Mouse (Mus musculus) skeletal muscle tissue, adult 2 months (tissue): ENCODE results near the gene Gm21885.

Experiments
- DNase-seq: peaks from one replicate; pipeline ENCODE4 v3.0.0-alpha.2; 2012; ENCODE audit warnings: low read depth, low spot score

Gene Gm21885

DNA sequence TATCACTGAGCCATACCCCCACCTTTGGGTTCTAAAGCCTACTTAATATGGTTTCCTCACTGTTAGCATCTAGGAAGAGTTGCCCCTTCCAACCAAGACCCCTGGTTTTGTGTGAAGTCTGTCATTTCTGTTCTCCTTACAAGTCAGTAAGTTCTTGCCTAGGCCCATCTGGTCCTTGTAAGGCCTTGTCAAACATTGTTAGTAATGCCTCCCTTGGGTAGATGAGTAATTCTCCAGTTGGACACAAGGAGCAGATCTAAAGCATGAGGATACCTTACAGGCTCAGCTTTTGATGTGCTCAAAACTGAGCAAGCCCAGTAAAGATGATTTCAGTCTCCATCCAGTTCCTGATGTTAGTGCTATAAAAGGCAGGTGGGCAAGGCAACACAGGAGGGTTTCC, 12.9 kb upstream of the Gm21885 start:
- DNase-seq: no peak

DNA sequence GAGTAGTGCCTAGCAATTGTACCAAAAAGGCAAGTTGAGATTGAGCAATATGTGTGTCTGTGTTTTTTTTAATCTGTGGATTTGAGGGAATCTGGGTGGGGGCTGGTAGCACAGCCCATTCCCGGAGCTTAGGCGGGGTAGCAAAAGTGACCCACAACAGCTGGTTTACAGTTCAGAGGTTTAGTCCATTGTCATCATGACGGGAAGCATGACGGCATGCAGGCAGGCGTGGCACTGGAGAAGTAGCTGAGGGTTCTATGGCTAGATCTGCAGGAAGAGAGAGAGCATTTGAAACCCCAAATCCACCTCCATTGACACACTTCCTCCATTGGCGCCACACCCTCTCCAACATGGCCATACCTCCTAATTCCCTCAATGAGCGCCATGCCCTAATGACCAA, 11.8 kb upstream of the Gm21885 start:
- no peak for DNase-seq

DNA sequence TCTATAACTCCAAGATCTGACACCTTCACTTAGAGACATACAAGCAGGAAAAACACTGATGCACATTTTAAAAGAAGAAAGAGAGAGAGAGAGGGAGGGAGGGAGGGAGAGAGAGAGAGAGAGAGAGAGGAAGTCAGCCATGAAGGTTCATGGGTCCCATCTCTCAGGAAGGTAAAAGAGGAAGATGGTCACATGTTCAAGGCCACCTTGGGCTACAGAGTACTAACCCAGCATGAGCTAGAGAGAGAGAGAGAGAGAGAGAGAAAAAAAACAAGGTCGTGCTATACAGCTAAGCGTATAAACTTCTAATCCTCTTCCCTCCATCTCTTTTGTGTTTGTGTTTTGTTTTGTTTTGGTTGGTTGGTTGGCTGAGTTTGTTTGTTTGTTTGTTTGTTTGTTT, 10.7 kb upstream of the Gm21885 start:
- no peak for DNase-seq

DNA sequence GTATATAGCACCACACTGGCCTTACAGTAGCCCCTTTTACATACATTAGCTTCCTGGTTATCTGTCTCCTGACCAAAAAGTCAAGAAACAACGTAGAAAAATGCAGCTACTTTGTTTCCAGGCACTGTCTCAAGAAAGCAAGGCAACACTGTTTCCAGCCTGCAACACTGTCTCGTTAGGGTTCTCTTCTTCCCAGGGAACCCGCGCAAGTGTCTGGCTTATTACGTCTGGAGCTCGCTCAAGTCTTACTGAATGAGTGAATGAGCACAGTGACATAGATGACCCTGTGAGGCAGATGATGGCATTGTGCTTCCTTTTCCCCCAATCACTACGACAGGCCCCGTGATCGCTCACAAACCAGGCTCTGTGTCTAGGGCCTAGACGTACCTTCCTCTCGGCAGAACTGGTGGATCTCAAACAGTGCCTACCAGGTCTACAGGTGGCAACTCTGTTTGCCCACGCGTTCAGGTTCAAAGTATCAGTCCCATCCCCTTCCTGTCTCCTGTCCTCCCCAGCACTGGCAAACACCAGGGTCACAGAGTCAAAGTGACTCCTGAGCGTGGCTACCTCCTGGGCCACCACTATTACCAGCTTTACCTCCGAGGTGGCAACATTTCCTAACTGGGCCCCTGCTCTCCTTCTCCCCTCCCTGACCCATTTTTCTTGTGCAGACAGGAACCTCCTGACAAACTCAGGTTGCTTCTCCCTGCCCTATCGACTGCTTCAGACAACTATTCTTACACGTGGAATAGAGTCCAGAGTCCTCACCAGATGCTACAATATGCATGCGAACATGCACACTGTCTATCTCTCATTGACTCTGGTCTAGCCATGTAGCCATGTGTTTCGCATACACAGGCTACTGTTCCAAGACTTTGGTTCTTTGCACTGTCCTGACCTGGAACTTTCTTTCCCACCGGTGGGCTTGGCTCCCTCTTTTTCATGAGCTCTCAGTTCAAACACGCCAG, 8.4 kb upstream of the Gm21885 start:
- no peak for DNase-seq

DNA sequence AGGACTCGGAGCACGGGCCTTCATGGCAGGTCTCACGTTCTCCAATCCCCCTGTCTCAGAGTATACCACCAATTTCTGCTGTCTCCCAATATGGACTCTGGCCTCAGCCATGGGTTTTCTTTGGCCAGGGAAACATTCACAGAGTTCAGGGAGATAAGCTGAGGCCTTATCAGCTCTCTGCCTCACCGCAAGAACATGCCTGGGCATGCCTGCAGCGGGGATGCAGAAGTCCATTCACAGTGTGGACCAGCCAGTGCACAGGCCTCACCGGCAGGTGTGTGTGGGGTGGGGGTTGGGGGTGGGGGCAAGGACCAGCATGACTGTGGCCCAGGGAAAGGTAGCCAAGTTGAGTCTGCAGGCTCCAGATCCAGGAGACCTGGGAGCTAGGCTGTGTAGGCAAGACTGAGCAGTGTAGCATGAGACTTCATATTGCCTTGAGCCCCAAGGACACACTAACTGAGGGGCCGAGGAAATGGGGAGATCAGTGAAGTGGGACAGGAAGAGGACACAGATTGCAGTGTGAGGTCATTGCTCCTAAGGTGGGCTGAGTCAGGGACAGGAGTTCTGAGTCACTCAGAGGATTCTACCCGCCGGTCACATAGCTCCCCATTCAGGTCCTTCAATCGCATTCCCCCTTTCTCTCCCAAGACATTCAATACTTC, 7.3 kb upstream of the Gm21885 start:
- no peak for DNase-seq

DNA sequence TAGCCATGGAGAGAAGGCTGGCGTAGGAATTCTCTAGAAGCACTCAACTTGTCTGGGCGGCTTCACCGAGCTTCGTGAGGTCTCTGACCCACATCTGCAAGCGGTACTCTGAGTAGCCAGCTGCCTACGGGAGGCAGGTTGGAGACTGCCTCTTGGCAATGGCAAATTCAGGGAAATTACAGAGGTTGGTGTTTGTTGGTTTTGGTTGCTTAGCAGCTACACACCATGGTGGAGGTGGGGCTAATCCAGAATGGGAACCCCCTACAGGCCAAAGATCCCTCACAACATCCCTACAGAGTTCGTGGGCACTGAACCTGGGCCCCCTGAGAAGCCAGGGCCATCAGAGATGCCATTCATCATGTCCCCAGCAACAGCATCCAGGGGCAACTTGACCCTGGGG, 6.4 kb upstream of the Gm21885 start:
- DNase-seq: no peak

DNA sequence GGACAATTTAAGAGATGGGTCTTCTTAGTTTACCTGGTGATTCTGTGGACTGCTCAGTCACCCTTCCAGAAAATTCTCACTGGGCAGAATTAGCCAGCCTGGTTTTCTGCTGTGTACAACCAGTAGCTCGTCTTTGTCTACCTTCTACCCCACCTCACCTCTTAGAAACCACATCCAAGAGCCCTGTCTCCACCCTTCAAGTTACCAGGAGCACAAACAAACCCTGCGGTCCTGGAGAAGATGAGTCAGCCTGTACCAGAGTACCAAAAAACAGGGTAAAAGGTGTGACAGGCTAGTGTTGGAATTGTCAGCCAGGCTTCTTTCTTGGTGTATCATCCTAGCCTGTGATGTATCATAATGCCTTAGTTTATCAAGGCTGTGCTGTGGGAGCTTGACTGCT, 6.0 kb upstream of the Gm21885 start:
- no peak for DNase-seq

DNA sequence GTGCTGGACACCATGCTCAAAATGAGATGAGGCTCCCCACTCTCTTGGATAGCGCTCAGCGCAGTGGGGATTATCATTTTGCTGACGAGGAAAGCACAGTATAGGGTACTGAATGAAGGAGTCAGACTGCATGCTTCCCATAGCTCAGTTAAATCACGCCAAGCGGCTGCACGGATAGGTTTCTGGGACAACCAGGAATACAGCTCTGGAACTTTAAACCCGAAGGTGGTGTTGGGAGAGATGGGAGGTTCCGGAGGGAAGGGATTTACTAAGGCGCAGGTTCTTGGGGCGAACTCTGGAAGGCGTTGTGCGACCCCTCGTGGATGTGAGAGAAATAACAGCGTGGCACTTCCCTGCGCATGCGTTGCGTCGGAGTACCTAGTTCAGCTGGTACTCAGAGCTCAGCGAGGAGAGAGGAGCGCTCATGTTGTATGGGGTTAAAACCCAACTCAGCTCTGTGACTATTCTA, 4.8 kb upstream of the Gm21885 start:
- peak; percentile 93 for DNase-seq

DNA sequence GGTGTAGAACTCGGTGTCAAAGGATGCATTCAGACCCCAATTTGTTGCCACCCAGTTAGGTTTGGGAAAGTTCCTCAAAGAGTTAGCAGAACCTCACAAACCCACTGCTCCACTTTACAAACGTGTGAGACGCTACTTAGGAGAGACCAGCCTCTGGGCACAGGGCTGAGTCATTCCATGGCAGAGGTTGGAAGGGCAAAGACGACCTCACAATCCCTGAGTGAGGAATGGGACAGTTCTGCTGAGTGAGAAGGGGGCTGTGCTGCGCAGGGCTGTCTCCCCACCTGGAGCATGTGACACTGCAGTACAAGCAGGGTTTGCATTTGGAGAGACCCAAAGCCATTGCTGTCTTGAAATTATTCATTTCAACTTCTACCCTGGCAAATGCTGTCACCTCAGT, 618 bp downstream of the Gm21885 start:
- no peak for DNase-seq

DNA sequence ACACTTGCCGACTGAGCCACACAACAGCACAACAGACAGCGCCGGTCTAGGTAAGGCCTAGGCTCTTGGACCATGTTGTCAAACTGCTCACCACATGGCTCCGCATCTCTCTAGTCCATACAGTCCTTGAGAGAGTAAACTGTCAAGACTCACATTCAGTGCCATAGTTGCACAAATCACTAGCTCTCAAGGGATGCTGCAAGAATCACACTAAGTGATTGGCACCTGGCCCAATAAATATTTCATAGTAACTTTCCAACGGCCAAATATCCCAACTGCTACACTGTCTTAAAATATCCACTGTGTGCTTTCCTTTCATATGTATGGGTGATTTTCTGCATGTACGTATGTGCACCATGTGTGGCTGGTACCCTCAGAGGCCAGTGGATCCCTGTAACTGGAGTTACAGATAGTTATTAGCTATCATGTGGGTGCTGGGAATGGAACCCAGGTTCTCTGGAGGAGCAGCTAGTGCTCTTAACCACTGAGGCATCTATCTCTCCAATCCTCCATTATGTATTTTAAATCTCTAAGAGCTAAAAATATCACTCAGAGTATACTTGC, 1.9 kb downstream of the Gm21885 start:
- DNase-seq: no peak

DNA sequence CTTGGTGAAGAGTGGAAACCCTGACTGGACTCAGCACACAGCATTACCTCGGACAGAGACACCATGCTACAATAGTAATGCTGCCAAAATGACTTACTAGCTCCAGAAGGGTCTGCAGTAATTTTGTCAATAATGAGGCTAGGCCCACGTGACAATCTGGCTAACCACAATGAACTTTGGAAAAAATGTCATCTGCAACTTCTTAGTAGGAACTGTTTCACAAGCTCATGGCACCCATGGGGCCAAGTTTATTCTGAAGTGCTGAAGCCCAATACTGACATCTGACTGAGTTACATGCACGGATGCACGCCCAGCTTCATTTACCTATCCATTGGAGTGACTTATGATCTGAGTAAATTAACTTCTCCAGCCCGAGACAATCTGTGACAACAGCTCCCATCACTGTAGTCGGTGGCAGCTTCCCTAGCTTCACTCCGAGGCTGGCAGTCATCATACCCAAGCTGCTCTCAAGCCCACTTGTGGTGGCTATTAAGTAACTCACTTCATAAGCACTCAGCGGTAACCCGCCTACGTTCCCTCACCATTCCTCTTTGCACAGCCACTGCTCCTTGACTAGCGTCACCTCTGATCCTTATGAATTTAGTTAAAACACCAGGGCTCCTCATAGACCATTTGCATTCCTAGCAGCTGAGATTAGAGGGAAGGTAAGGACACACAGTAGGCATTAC, 4.4 kb downstream of the Gm21885 start:
- no peak for DNase-seq

DNA sequence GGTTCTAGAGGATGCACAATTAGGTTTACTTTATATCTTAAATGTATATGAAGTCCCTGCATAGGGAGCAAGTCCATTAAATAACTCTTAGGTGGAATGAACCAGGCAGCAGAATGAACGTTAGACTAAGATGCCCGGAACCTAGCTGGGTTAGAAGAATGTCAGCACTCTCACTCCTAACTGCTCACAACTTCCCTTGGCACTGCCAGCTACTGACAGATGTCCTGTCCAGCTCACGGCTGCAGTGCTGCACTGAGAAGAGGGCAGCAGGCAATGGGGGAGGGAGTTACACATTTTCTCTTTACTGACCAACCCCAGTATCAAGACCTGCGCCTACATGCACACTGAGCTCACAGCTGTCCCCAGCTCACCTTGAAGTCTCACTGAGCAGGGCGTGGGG, 5.4 kb downstream of the Gm21885 start:
- DNase-seq: no peak

DNA sequence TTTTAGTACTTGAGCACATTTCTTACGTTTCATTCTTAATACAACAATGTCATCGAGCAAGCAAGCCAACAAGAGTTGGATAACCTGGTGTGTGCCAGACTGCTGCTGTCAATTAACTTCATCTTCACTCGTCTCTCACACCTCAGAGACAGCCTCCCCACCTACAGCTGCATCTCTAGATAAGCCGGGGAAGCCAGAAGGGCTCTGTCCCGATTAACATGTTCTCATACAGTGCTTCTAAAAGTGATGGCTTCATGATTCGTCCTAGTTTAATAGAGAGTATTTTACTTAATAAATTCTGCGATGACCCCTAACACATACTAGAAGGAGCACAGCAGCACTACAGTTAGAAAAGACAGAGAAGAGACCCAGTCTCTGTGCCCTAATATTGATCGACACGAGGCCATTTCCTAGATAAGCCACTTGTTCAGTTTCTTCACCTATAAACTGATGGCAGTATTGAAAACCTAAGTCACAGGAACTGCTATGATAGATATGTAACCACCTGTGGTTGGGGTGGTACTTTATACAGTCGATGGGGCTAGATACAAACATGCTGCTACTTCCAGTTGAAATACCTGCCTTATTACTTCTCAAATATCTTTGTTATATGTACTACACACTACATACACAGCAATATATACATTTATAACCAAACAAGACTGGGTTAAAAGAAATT, 8.5 kb downstream of the Gm21885 start:
- no peak for DNase-seq

DNA sequence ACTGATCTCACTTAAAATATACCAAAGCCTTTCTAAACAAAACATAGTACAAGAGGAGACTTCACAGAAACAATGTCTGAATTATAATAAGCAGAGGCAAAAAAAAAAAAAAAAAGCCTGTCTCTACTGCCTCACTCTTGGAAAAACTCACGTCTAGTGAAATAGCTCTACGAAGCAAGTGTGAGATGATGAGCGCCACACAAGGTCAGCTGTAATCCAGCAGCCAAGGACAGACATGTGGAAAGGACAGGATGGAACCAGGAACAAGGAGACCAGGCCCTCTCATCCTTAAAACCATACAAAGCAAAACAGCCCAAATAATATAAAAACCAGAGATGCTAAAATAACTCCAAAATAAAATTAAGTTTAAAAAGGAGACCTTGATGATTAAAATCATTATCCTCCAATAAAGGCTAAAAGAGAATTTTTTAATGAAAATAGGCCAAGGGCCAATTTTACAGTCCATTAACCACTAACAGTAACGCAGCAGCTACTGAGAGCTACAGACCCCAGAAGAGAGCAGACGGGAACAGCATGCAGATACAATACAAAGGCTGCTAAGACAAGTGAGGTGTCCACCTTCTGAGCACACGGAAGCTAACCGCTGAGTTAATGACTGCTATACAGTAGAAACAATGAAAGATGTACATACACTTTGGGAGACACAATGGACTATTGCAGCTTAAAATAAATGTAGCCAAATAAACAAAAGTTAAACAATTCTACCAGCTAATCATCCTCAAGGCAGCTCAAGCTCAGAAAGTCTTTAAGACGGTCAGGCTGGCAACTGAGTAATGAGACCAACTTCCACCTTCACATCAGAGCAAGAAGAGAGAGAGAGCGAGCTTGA, 13.5 kb downstream of the Gm21885 start:
- no peak for DNase-seq

DNA sequence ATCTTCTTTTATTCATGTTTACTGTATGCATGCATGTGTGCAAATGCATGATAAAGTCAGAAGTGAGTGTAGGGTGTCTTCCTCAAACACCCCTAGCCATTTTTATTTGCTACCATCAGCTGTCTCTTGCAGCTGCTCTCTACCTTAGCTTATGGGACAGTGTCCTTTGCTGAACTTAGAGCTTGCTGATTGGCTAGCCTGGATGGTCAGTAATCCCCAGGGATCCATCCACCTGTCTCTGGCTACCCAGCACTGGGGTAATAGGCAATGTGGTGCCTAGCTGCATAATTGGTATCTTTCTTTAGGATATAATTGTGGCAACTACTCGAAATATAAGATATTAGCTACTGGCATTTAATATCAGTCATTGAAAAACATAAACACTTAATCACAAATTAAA, 31.1 kb downstream of the Gm21885 start:
- DNase-seq: peak; percentile 46

DNA sequence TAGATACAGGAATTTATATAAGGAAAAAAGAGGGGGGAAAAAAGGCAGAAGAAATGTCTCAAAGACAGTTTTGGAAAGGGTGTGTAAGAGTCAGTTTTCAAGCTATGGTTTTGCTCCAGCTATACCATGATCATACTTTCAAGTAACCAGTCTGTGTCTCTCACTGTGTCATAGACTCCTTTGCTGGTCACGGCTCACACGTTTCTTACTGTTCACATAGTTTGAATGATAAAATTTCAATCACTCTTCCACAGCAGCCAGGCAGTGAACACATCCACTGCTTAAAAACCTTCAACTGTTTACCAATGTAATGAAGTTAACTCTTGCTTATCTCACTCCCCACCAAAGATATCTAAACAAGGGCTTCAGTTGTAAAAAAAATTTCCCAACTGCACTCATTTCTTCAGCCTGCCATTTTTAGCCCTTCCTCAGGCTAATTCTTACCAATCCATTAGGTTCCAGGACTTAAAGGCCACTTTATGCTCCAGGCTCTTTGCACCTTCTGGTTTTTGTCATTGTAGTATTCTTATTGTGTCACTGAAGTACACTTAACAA, 32.5 kb downstream of the Gm21885 start:
- no peak for DNase-seq

DNA sequence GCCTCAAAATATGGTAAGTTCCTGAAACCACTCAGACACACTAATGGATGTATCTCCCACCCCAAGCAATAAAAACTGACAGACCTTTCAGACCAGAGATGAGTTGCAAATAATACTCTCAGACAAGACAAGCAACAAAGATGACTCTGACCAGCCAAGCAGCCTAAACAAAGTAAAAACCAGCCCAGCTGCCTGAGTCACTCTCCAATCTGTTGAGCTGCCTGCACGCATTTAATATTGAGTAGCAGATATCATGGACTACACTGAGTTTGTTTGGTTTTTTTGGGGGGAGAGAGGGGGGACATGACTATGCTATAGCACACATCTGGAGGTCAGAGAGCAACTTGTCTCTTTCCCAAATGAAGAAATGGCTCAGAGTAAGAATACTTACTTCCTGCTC, 33.6 kb downstream of the Gm21885 start:
- DNase-seq: no peak

DNA sequence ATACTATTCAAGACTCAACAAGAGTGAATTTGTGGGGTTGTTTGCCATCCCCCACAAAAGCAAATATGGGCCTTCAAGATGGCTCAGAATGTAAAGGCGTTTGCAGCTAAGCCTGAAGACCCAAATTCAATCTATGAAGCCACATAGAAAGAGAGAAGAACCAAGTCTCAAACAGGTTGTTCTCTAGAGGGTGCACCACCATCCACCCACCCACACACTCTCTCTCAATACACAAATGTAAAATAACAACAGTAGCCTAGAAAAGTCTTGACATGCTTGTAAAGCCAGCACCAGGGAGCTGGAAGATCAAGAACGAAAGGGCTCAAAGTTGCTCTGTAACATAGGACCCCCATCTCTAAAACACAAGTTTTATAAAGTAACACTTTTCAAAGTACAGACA, 34.9 kb downstream of the Gm21885 start:
- no peak for DNase-seq

DNA sequence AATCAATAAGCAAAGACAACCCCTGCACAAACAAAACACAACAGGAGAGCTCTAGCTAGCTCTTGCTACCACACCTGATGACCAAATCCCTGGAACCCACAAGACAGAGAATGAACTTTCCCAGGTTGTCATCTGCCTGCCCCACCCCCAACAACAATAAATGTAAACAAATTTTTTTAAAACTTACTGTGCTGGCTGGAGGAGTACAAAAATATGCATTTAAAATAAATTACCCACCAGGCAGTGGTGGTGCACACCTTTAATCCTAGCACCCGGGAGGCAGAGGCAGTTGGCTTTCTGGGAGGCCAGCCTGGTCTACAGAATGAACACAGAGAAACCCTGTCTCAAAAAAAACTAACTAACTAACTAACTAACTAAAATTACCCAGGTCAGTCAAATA, 35.3 kb downstream of the Gm21885 start:
- DNase-seq: no peak

DNA sequence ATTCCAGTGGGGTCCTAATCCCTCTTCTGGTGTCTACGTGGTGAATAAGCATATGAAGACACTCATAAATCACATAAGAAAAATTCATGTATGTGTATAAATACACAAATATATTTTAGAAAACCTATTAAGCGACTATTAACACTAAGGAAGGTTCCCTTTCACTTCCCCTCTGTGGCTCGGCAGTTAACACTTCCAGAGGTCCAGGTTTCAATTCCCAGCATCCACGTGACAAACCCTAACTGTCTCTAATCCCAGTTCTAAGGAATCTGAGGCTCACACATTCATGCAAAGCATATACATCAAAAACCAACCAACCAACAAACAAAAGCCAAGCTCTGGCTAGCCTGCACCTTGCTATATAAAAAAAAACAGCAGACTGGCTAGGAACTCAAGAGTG, 35.8 kb downstream of the Gm21885 start:
- no peak for DNase-seq
